Mouse (Mus musculus) megakaryocyte progenitor cell, adult 5-6 weeks (primary cell): Measurements from ENCODE around the gene Phldb1. TPM values are rescaled to one million over a fixed set of nuclear protein-coding genes. Genes with fewer than 3 reads are reported as not detected.
A peak's percentile ranks its signal among the peaks of the same experiment; 100 is the strongest.

Experiments
- ATAC-seq: replicated peaks from 2 replicates; pipeline ENCODE4 v1.8.0; 2016; ENCODE audit warnings: mild to moderate bottlenecking, moderate TSS enrichment, inconsistent platforms; ENCODE audit not compliant: poor library complexity
- total RNA-seq, 2 experiments: library from RNA; stranded (forward) in 1 of 2; stranded (reverse) in 1 of 2; fragments of 157-497, 149-512 nt in 1 of 2; fragments of 200-1000 nt in 1 of 2; gene quantifications; 2 replicates each; pipeline versions ENCODE4 v1.2.3 to v1.2.4; 2015 to 2017

Gene Phldb1
- total RNA-seq, 2 experiments from 2014 or later, result 0.64 to 2.7 TPM

- no peak for ATAC-seq
These were observed 7.6 kb downstream of the Phldb1 start for GRCm38 (mm10) chr9:44727441-44727840.

- ATAC-seq, result no peak
These were observed 8.4 kb downstream of the Phldb1 start for GRCm38 (mm10) chr9:44726431-44727146.

- no peak for ATAC-seq
These were observed 10.3 kb downstream of the Phldb1 start for GRCm38 (mm10) chr9:44724665-44725064.

GRCm38 (mm10) chr9:44724223-44724622, 10.8 kb downstream of the Phldb1 start:
- ATAC-seq, result no peak

GRCm38 (mm10) chr9:44723521-44724041, 11.4 kb downstream of the Phldb1 start:
- no peak for ATAC-seq

GRCm38 (mm10) chr9:44723008-44723407, 12.0 kb downstream of the Phldb1 start:
- no peak for ATAC-seq

- no peak for ATAC-seq
These were observed 12.4 kb downstream of the Phldb1 start for GRCm38 (mm10) chr9:44722575-44722974.

GRCm38 (mm10) chr9:44721877-44722186, 13.2 kb downstream of the Phldb1 start:
- ATAC-seq, result no peak

GRCm38 (mm10) chr9:44721154-44721876, 13.7 kb downstream of the Phldb1 start:
- peak; percentile 85 for ATAC-seq

GRCm38 (mm10) chr9:44720358-44721153, 14.4 kb downstream of the Phldb1 start:
- ATAC-seq, result no peak

DNA sequence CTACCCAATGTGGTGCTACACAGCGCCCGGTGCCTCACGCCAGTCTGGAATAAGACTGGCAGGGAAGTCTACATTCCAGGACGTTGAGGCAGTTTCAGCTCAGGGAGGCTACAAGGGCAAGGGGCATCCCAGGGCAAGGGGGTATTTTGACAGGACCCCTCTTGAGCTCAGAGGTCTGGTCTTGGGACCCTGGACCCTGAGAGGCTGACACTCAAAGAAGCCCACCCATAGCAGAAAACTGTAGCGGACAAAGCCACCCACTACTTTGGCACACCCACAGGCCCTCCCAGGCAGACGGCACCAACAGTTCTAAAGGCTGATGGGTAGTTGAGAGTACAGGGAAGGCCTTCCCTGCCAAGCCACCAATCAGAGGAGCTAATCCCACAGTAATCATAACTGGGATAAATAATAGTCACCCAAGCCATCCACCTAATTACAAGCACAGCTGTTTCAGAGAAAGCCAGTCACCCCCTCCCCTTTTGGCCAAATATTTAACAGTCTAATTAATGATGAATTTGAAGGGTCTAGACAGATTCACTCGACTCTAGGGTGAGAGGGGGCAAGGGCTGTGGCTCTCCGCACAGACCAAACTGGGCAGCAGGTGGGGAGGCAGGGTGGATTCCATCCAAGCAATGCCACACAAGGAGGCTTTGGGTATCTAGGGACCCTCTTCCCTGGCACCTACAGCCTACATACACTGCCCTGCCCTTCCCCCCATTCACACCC, 15.2 kb downstream of the Phldb1 start:
- no peak for ATAC-seq

- ATAC-seq, result no peak
These were observed 15.9 kb downstream of the Phldb1 start for GRCm38 (mm10) chr9:44718937-44719631.

DNA sequence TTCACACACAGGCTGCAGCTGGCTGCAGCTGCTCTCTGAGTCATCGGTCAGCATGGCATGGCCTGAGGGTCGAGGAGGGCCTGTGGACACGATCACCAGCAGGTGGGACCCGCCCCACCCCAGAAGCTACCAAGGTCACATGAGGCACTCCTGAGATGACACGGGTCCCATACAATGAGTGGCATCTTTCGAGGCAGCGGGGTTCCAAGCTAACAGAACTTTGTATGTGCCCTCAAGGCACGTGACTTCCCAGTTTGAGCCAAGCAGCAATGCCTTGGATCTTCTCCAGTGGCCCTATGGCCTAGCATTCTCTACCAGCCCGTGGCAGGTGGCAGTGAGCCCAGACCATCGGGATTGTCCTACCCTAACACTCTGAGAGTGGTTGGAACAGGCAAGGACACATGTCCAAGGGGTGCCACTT, 17.2 kb downstream of the Phldb1 start:
- no peak for ATAC-seq

DNA sequence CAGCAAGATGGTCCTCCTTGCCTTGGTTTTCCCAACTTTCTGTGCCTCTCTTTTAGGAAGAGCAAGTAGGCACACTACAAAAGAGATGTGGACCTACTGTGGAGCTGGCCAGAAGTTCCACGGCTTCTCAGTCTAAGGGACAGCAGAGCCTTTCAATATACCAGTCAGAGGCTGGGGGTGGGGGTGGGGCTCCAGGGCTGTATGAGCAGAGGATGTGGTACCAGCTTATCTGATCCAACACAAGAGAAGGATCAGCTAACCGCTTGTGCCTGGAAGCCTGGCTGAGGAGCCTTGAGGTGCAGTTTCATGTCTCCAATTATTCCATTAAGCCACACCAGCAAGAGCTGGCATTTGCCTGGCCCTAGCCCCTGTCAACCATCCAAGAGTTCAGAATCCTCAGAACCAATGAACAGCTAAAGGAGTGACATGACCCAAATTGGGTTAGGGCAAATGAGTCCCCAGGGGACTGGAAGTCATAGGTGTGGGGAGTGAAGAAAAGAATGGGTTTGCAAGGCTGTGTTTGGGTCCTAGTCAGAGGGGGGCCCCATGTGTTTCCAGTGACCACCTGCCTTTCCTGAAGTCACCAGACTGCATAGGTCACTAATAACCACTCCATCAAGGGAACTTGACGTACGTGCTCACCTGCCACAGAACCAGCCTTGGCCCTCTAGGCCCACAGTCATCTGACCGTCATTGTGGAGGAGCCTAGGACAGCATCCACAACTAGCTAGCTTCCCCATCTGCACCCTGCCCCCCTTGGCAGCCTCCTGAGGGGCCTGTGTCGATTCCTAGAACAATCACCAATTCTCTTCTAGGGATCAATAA, 17.8 kb downstream of the Phldb1 start:
- peak; percentile 42 for ATAC-seq

DNA sequence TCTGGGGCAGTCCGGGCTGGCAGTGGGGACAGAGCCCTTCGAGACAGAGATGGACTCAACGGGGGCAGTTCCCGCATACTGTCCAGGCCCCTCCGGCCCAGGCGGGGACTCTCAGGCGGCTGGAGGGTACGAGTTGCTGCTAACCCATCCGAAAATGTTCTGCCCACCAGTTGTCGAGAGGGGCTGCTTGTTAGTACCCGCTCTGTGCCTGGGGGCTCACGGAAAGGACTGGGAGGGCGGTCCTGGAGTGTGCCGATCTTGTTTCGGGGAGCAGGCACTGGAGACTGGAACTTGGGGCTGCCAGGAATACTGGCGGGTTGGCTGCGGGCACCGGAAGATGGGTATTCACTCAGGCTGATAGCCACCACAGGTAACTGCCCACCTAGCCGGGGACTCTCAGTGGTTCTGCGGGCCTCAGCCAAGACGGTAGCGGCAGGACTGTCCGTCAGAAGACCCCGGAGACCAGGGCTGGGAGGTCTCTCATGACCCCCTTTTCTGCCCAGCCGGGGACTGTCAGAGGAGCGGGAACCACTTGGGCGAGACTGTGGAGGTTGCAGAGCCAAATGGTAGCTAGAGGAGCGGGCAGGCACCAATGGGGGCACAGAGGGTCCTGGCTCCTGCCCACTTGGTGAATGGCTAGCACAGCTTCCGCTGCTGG, 19.2 kb downstream of the Phldb1 start:
- ATAC-seq, result no peak

DNA sequence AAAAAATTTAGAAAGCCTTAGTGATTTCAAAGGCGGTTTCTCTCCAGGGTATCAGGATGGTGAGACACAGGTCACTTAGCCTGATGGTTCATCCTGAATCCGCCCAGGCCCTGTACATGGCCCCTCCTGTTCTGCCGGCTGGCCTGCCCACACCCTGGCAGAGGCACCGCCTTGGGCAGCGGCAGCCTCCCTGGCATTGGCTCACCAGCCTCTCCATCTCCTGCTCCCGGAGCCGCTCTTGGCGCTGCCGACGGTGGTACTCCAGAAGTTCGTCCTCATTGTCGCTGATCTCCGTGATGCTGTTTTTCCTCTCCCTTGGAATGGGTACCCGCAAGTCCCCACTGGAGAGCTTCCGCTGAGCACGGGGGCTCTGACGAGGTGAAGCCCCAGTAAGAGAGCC, 19.9 kb downstream of the Phldb1 start:
- ATAC-seq, result no peak

GRCm38 (mm10) chr9:44713574-44713973, 21.4 kb downstream of the Phldb1 start:
- no peak for ATAC-seq

DNA sequence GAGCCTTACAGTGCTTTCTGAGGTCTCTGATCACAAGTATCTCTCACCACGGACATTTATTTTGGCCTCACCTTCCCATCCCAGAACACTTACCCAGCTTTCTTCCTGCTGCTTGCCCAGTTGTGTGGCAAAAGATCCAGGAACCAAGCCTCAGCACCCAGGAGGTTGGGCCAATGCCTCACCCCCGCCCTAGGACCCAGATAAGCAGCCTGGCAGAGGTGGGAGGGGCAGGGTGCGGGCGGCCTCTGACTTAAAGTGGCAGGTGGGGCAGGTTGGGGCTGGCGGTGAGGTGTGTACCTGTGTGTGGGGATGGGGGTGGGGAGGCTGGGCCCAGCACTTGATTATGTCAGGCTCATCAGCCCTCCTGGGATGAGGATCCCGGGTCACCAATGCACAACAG, 21.9 kb downstream of the Phldb1 start:
- peak; percentile 33 for ATAC-seq

GRCm38 (mm10) chr9:44711602-44712001, 23.4 kb downstream of the Phldb1 start:
- no peak for ATAC-seq
